Mouse (Mus musculus) thymus, adult 2 months (tissue): ENCODE measurements around the gene Gm10972. TPM values are rescaled to one million over a fixed set of nuclear protein-coding genes. Genes with fewer than 3 reads are reported as not detected.
"Not testable (repeated sequence)": the region's sequence is repeated elsewhere in the genome, so short reads cannot be mapped to it uniquely, and the experiment has no call there.

Source experiments
- DNase-seq: peaks from one replicate; pipeline ENCODE4 v3.0.0; 2021
- H3K27ac ChIP-seq: fragments of 200-500 bp; 2 replicates; pipeline ENCODE4 v1.5.1; 2012; ENCODE audit warnings: low read length, control low read depth; ENCODE audit not compliant: control insufficient read depth, insufficient read depth
- H3K27me3 ChIP-seq: fragments of 200-500 bp; 2 replicates; pipeline ENCODE4 v1.6.1; 2012; ENCODE audit warnings: mild to moderate bottlenecking, low read length, moderate library complexity, mixed read lengths; ENCODE audit not compliant: control insufficient read depth, insufficient read depth
- H3K36me3 ChIP-seq: fragments of 200-500 bp; 2 replicates; pipeline ENCODE4 v1.6.1; 2012; ENCODE audit warnings: mild to moderate bottlenecking, low read length, moderate library complexity; ENCODE audit not compliant: control insufficient read depth, insufficient read depth
- H3K4me1 ChIP-seq: fragments of 200-500 bp; replicated peaks from 2 replicates; pipeline ENCODE4 v1.6.1; 2012; ENCODE audit warnings: low read length; ENCODE audit not compliant: control insufficient read depth, insufficient read depth
- H3K4me3 ChIP-seq: fragments of 200-500 bp; 2 replicates; pipeline ENCODE4 v1.5.1; 2012; ENCODE audit warnings: mild to moderate bottlenecking, low read length, control low read depth, moderate library complexity; ENCODE audit not compliant: control insufficient read depth, insufficient read depth
- CTCF ChIP-seq: fragments of 200-500 bp; IDR thresholded peaks from 2 replicates; pipeline ENCODE4 v1.5.1; 2012; ENCODE audit warnings: mild to moderate bottlenecking, control low read depth, low read length, moderate library complexity, borderline replicate concordance; ENCODE audit not compliant: control insufficient read depth, poor library complexity, insufficient read depth; ENCODE audit errors: extremely low read depth
- POLR2A ChIP-seq: fragments of 200-500 bp; IDR thresholded peaks from 2 replicates; pipeline ENCODE4 v1.6.1; 2012; ENCODE audit warnings: mild to moderate bottlenecking, low read length, control low read depth, moderate library complexity; ENCODE audit not compliant: control insufficient read depth, poor library complexity, insufficient read depth; ENCODE audit errors: extremely low read depth
- whole genome bisulfite sequencing: fragments of 180-500 bp; shearing (Covaris S2); methylation state at CpG from one replicate; pipeline ENCODE4 v1.1.7; 2018; 5-methylcytosine and 5-hydroxymethylcytosine counted together
- polyA plus RNA-seq: library from polyadenylated mRNA; depleted of rRNA; stranded (reverse); fragments of >200 nt; gene quantifications from 2 replicates; pipeline ENCODE4 v1.2.3, GENCODE M21; 2012

Gm10972 gene
- polyA plus RNA-seq, 1 experiment = not detected

DNA sequence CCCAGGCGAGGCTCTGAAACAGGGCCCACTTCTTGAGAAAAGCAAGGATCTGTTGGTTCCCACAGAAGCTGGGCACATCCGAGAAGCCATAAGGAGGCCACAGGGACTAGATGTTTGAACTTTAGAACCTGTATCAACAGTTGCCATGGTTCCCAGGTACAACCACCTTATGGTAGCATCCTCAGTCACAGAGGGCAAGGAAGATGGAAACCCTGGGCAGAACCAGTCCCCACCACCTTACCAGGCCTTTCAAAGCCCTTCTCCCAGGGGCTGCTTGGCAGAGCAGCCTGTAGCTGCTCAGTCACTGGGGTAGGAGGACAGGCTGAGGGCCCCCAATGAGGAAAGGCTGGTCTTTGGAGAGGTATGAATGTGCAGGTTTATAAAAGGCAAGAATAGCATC lies 17.9 kb downstream of the Gm10972 start:
- WGBS = 94% methylated on average over 2 of the region's 2 CpGs
- DNase-seq, H3K36me3 ChIP-seq: not testable (repeated sequence)

DNA sequence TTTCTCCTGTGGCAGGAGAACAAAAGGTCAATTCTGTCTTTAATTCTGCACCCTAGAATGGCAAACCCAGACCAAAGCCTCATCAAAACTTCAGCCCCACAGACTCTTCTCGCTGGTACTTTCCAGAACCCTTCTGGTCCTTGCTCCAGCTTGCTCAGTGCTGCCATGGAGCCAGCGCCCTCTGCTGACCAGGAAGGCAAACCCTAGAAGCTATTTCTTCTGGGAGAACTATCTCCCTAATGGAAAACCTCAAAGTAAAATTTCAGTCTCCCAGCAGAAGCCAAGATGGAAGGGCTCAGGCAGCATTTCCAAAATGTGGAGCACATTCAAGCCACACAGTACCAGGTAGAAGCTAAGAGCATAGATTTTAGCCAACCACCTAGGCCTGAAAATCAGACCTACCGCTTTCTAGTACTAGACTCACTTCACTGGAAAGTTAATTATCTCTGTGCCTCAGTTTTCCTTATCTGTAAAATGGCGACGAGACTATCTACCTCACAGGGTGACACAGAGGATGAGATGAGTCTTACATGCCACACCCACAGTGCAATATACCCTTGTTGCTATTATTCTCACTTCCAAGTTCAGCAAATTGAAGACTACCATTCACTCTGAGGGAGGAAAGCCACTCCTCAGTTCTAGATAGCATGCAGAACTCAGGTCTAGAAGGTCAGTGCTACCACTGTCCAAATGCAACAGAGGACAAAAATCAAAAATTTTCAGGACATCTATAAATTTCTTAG lies 22.3 kb downstream of the Gm10972 start:
- H3K4me1 ChIP-seq, H3K4me3 ChIP-seq, DNase-seq, H3K27me3 ChIP-seq, H3K27ac ChIP-seq, H3K36me3 ChIP-seq: not testable (repeated sequence)
- 66% methylated on average over 5 of the region's 5 CpGs for WGBS

More for the DNA sequence above, 17.9 kb downstream of the Gm10972 start:
- not testable (repeated sequence) for H3K4me1 ChIP-seq, H3K27me3 ChIP-seq, H3K4me3 ChIP-seq, H3K27ac ChIP-seq

DNA sequence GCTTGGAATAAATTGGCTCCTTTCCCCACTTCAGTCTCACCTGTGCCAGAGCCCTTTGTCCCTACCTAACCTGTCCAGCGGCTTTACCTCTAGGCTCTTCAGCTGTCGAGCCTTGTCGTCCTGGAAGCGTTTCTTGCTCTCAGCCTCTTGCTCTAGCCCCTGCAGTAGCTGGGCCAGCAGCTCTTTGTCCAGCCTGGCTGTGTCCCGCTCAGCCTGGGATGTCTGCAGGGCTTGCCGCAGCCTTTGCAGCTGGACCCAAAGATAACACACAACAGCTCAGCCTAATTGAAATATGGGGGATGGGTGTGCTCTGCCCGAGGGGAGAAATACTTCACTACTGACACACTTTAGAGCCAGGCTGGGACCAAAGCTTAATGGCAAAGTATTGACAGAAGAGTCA lies 23.0 kb downstream of the Gm10972 start:
- 73% methylated on average over 7 of the region's 7 CpGs for WGBS
- not testable (repeated sequence) for H3K27me3 ChIP-seq, H3K4me3 ChIP-seq, H3K4me1 ChIP-seq, DNase-seq, H3K27ac ChIP-seq, H3K36me3 ChIP-seq

DNA sequence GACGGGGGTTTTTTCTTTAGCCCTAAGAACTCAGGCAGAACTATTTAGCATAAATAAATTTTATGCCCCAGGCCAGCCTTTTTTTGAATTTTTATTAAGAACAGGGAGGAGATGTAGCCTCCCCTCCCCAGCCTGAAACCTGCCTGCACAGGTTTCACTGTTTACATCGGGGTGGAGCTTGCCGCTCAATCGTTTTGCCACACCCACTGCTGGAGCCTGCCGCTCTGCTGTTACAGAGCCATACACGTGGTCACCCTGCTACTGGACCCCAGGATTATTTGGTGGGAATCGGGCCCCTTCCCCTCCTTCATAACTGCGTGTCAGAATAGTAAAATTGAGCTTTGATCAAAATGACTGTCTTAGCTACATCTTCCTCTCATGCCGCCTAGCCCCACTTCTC lies 32.2 kb downstream of the Gm10972 start:
- not testable (repeated sequence) for H3K36me3 ChIP-seq, H3K27me3 ChIP-seq, H3K4me1 ChIP-seq, DNase-seq, H3K4me3 ChIP-seq, H3K27ac ChIP-seq
- WGBS = 93% methylated on average over 9 of the region's 9 CpGs

DNA sequence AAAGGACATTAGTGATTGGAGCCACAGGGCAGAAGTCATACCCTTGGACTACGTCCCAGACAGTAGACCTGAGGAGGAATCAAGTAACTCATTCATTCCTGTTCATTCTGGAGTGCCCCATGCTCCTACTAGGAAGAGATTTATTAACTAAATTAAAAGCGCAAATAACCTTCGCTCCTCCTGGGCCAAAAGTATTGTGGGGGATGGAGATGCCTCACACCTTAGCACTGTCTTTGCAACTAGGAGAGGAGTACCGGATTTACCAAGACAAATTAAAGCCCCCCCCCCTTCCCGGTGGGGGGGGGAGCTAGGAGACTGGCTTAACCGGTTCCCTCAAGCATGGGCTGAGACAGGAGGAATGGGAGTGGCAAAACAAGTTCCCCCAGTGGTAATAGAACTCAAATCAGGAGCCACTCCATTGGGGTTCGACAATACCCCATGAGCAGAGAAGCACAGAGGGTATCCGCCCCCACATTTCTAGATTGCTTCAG lies 36.5 kb downstream of the Gm10972 start:
- H3K27ac ChIP-seq = no peak overlapping the region
- no peak for DNase-seq
- H3K27me3 ChIP-seq = no peaks in the 10 kb centered on the region
- WGBS = 81% methylated on average over 8 of the region's 8 CpGs
- no peaks in the 10 kb centered on the region for H3K4me1 ChIP-seq
- no peak for TF ChIP-seq POLR2A
- no peak for TF ChIP-seq CTCF
- H3K36me3 ChIP-seq = no peaks in the 10 kb centered on the region
- H3K4me3 ChIP-seq = no peak overlapping the region

- DNase-seq, H3K27me3 ChIP-seq, H3K27ac ChIP-seq, H3K4me1 ChIP-seq, H3K4me3 ChIP-seq, H3K36me3 ChIP-seq: not testable (repeated sequence)
- WGBS = 94% methylated on average over 12 of the region's 12 CpGs
These were observed 37.1 kb downstream of the Gm10972 start for GRCm38 (mm10) chr3:94680032-94680431.

DNA sequence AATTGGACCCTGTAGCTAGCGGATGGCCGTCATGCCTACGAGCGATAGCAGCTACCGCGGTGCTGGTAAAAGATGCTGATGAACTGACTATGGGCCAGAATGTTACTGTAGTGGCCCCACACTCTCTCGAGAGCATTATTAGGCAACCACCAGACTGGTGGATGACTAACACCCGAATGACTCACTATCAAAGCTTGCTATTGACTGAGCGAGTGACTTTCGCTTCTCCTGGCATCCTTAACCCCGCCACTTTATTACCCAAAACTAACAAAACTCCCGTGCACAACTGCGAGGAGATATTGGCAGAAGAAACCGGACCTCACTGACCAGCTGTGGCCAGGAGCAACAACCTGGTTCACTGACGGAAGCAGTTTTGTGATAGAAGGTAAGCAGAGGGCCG lies 37.9 kb downstream of the Gm10972 start:
- no peak overlapping the region for H3K27ac ChIP-seq

DNA sequence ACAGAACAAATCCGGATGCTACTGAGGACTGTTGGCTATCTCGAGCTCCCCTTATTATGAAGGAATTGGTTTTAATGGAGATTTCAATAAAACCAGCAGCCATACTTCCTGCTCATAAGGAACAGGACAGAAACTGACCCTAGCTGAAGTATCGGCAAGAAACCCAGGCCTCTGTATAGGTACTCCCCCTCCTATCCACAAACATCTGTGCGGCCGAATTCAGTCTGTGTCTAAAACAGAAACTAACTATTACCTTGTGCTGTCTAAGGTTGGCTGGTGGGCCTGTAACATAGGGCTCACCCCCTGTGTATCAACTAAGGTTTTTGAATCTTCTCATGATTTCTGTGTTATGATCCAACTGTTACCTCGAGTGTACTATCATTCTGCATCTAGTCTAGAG lies 40.7 kb downstream of the Gm10972 start:
- H3K4me3 ChIP-seq = no peak overlapping the region
- no peak for TF ChIP-seq CTCF
- TF ChIP-seq POLR2A = no peak
- no peaks in the 10 kb centered on the region for H3K4me1 ChIP-seq
- H3K27ac ChIP-seq = no peak overlapping the region
- no peak for DNase-seq
- no peaks in the 10 kb centered on the region for H3K36me3 ChIP-seq
- no peaks in the 10 kb centered on the region for H3K27me3 ChIP-seq
- WGBS = 89% methylated on average over 6 of the region's 6 CpGs

More for the DNA sequence above, 37.9 kb downstream of the Gm10972 start:
- Histone ChIP-seq H3K27me3 (no peaks in the 10 kb centered on the region), H3K4me3 (no peak overlapping the region), H3K4me1 (no peaks in the 10 kb centered on the region), H3K36me3 (no peaks in the 10 kb centered on the region)
- TF ChIP-seq CTCF (no peak), POLR2A (no peak)
- 91% methylated on average over 16 of the region's 16 CpGs for WGBS
- no peak for DNase-seq

GRCm38 (mm10) chr3:94685989-94686772 lies 43.3 kb downstream of the Gm10972 start:
- not testable (repeated sequence) for H3K27ac ChIP-seq, H3K27me3 ChIP-seq, H3K4me1 ChIP-seq, DNase-seq, H3K4me3 ChIP-seq, H3K36me3 ChIP-seq
- WGBS = 96% methylated on average over 8 of the region's 8 CpGs

DNA sequence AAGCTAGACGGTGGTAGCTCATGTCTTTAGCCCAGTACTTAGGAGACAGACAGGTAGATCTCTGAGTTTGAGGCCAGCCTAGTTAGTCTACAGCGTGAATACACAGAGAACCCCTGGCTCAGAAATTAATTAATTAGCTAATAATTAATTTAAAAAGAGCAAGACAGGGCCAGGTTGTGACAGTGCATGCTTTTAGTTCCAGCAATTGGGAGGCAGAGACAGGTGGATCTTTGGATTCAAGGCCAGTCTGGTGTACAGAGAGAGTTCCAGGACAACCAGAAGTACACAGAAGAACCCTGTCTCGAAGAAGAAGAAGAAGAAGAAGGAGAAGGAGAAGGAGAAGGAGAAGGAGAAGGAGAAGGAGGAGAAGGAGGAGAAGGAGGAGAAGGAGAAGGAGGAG lies 45.8 kb downstream of the Gm10972 start:
- not testable (repeated sequence) for DNase-seq, H3K27me3 ChIP-seq, H3K36me3 ChIP-seq, H3K27ac ChIP-seq, H3K4me3 ChIP-seq, H3K4me1 ChIP-seq
- 86% methylated on average over 3 of the region's 3 CpGs for WGBS
